Mouse (Mus musculus) stomach, embryonic 15.5 days (tissue): ENCODE results near the gene Sec24a. TPM values are rescaled to one million over a fixed set of nuclear protein-coding genes. Genes with fewer than 3 reads are reported as not detected.
"Not testable (repeated sequence)": the region's sequence is repeated elsewhere in the genome, so short reads cannot be mapped to it uniquely, and the experiment has no call there.

Experiments
- ATAC-seq: fragments of 200-750 bp; cut with Nextera tagmentation; 2 replicates; pipeline ENCODE4 v1.8.0; 2017; ENCODE audit warnings: low read depth, moderate number of reproducible peaks, moderate TSS enrichment; ENCODE audit not compliant: insufficient read depth, low FRiP score
- H3K27ac ChIP-seq: fragments of 300-500 bp; sonication (generic); 2 replicates; pipeline ENCODE4 v1.5.1; 2015; ENCODE audit warnings: mild to moderate bottlenecking, inconsistent platforms
- H3K27me3 ChIP-seq: fragments of 300-500 bp; sonication (generic); replicated peaks from 2 replicates; pipeline ENCODE4 v1.6.1; 2015; ENCODE audit warnings: inconsistent platforms
- H3K36me3 ChIP-seq: fragments of 300-500 bp; sonication (generic); 2 replicates; pipeline ENCODE4 v1.6.1; 2015; ENCODE audit warnings: inconsistent platforms
- H3K4me1 ChIP-seq: fragments of 300-500 bp; sonication (generic); 2 replicates; pipeline ENCODE4 v1.6.1; 2015; ENCODE audit warnings: inconsistent platforms
- H3K4me2 ChIP-seq: fragments of 300-500 bp; sonication (generic); 2 replicates; pipeline ENCODE4 v1.6.1; 2015; ENCODE audit warnings: mild to moderate bottlenecking, inconsistent platforms
- H3K4me3 ChIP-seq: fragments of 300-500 bp; sonication (generic); replicated peaks from 2 replicates; pipeline ENCODE4 v1.5.1; 2015; ENCODE audit warnings: inconsistent platforms
- H3K9ac ChIP-seq: fragments of 300-500 bp; sonication (generic); 2 replicates; pipeline ENCODE4 v1.6.1; 2015; ENCODE audit warnings: inconsistent platforms
- H3K9me3 ChIP-seq: fragments of 300-500 bp; sonication (generic); 2 replicates; pipeline ENCODE4 v1.6.1; 2016; ENCODE audit warnings: inconsistent platforms
- WGBS: fragments of 180-500 bp; shearing (Covaris S2); methylation state at CpG from one replicate; pipeline ENCODE4 v1.1.7; 2015; 5-methylcytosine and 5-hydroxymethylcytosine counted together
- polyA plus RNA-seq: library from polyadenylated mRNA; unstranded; fragments of >200 nt; fragmentation: Nextera tagmentation; extraction: Ambion mirVana; gene quantifications from 2 replicates; pipeline ENCODE4 v1.2.1, GENCODE M21; 2015

The Sec24a gene
- polyA plus RNA-seq, 1 experiment from 2014 or later, result 16.3 TPM

DNA sequence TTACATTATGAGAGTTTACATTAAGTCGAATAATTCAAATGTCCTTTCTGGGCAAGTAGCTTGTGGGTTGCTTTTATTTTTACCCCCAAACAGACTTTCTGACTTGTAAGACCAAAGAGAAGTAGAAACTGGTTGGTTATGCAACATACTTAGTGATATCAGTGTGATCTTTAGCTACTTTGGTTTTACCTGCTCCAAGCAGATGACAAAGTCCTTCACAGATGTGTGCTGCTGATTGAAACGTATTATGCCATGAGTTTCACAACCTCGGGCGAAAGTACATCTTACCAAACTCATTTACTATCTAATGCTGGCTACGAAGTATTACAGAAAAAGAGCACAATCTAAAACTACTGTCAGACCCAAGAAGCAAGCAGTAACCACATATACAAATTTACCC, 5.8 kb downstream of the Sec24a start:
- H3K4me3 ChIP-seq, result no peak overlapping the region
- no peak for ATAC-seq
- no peak overlapping the region for H3K9ac ChIP-seq
- H3K9me3 ChIP-seq, result no peaks in the 10 kb centered on the region
- H3K4me2 ChIP-seq, result no peak overlapping the region
- H3K36me3 ChIP-seq, result no peaks in the 10 kb centered on the region
- H3K27me3 ChIP-seq, result no peaks in the 10 kb centered on the region
- WGBS, result 78% methylated on average over 5 of the region's 5 CpGs
- peaks cover 7% of the 10 kb centered on the region for H3K4me1 ChIP-seq
- no peak overlapping the region for H3K27ac ChIP-seq

DNA sequence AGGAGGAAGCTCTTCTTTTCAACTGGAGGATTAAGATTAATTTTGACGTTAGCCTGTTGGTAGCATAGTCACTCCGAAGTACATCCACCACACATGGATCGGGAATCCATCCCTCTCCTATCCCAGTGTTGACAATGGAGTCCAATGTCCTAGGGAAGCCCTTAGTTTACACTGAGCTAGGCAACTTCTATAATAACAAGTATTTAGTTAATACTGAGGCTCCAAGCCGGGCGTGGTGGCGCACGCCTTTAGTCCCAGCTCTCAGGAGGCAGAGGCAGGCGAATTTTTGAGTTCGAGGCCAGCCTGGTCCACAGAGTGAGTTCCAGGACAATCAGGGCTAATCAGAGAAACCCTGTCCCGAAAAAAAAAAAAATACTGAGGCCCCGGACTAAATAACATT, 6.4 kb downstream of the Sec24a start:
- H3K27me3 ChIP-seq, result no peaks in the 10 kb centered on the region
- no peaks in the 10 kb centered on the region for H3K9me3 ChIP-seq
- 71% methylated on average over 11 of the region's 11 CpGs for WGBS
- ATAC-seq, result no peak
- H3K27ac ChIP-seq, result peak overlapping the region; percentile 87; the same call in 1 of the 2 replicates
- H3K4me3 ChIP-seq, result peak overlapping the region; percentile 99
- peak overlapping the region; percentile 94; the same call in 1 of the 2 replicates for H3K9ac ChIP-seq
- H3K36me3 ChIP-seq, result no peaks in the 10 kb centered on the region
- peaks cover 7% of the 10 kb centered on the region for H3K4me1 ChIP-seq
- H3K4me2 ChIP-seq, result peak overlapping the region; percentile 72

DNA sequence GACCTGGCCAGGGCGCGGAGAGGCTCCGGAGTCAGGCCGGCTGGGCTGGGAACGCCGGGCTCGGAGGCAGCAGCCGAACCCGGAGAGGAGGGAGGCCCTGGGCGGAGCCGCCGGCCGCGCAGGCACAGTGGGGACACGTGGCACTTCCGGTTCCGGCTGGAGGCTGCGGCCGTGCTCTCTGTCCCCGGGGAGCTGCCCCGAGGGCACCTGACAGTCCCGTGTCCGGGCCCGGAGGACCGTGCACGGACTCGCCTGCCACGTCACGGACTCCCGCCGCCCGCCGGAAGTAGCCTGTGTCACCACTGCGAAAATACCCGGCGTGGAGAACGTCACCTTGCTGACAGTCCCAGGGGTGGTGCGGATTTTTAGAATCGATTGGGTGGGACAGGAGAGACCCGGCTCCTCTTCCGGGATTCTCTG, 7.1 kb downstream of the Sec24a start:
- peak overlapping the region; percentile 94 for H3K9ac ChIP-seq
- H3K4me3 ChIP-seq, result peak overlapping the region; percentile 99
- H3K27ac ChIP-seq, result peak overlapping the region; percentile 87
- H3K9me3 ChIP-seq, result no peaks in the 10 kb centered on the region
- ATAC-seq, result peak; percentile 97
- no peaks in the 10 kb centered on the region for H3K27me3 ChIP-seq
- under 1% methylated on average over 41 of the region's 41 CpGs for WGBS
- peaks cover 7% of the 10 kb centered on the region for H3K4me1 ChIP-seq
- peak overlapping the region; percentile 72 for H3K4me2 ChIP-seq
- no peaks in the 10 kb centered on the region for H3K36me3 ChIP-seq

DNA sequence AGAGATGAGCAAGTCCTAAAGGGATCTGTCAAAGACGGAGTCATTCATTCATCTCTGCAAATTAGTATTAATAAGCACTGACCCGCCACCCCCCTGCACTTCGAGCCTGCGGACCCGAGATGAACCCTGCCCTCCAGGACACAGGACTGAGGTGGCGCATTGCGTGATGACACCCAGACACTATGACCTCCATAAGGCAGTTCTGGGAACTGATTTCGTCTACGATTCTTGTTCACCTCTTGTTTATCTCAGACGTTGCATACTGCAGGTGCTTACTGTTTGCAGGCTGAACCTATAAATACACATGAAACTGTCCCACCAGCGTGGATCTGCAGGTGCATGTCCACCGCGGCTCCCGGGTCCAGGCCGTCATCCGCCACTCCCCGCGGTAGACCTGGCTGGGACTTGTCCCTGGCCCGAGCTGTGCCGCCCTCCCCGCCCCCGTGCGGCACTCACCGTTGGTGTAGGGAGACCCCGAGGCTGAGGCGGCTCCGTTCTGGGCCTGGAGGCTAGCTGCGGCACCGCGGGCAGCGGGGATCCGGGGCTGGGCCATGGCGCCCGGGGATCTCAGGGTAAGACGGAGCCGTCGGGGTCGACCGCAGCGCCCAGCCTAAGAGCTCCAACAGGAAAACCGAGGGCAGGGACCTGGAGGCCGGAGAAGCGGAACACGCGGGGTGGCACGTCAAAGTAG, 7.7 kb downstream of the Sec24a start:
- ATAC-seq, result peak; percentile 70
- WGBS, result under 1% methylated on average over 46 of the region's 46 CpGs

DNA sequence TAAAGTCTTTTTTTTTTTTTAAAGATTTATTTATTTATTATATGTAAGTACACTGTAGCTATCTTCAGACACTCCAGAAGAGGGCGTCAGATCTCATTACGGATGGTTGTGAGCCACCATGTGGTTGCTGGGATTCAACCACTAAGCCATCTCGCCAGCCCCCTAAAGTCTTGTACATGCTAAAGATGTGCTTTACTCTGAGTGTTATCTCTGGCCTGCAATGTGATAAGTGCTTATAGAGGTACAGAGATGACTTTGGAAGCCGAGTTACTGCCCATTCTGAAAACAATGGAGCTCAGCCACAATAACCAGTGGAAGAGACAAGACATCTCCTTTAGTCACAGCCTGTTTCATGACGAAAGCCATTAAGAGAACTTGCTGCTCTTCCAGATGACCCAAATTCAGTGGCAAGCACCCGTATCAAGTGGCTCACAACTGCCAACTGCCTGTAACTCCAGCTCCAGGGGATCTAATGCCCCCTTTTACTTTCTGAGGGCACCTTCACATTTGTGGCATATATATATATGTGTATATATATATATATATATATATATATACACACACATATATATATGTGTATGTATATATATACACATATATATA, 11.7 kb downstream of the Sec24a start:
- not testable (repeated sequence) for H3K9ac ChIP-seq, H3K4me1 ChIP-seq, H3K9me3 ChIP-seq, H3K4me2 ChIP-seq, H3K36me3 ChIP-seq, H3K4me3 ChIP-seq, H3K27ac ChIP-seq, ATAC-seq, H3K27me3 ChIP-seq
- WGBS, result 75% methylated on average over 6 of the region's 6 CpGs

More for the DNA sequence above, 7.7 kb downstream of the Sec24a start:
- H3K27ac ChIP-seq, result peak overlapping the region; percentile 87
- no peaks in the 10 kb centered on the region for H3K9me3 ChIP-seq
- no peaks in the 10 kb centered on the region for H3K27me3 ChIP-seq
- no peaks in the 10 kb centered on the region for H3K36me3 ChIP-seq
- H3K4me3 ChIP-seq, result peak overlapping the region; percentile 99
- H3K4me1 ChIP-seq, result peaks cover 7% of the 10 kb centered on the region
- peak overlapping the region; percentile 72 for H3K4me2 ChIP-seq
- H3K9ac ChIP-seq, result peak overlapping the region; percentile 94

DNA sequence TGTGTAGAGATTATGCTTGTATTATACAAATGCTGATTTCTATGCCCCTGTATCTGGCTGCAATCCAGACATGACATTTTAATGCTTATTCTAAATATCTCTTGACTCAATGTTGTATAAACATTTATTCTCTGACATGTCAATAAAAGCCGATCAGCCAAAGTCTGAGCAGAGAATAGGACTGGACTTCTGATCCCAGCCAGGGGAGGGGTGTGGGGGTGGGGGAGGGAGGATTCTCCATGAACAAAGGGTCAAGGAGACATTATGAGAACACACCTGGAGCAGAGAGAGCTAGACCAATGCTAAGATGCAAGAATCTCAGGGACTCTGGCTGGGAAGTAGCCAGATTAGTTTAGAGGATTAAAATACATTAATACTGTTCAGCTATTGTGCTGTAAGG, 17.3 kb downstream of the Sec24a start:
- 25% methylated on average over 1 of the region's 1 CpGs for WGBS
- ATAC-seq, result no peak
- Histone ChIP-seq H3K4me1 (no peaks in the 10 kb centered on the region), H3K4me3 (no peak overlapping the region), H3K27ac (no peak overlapping the region), H3K4me2 (no peak overlapping the region), H3K27me3 (no peaks in the 10 kb centered on the region), H3K9me3 (no peaks in the 10 kb centered on the region), H3K9ac (no peak overlapping the region), H3K36me3 (peaks cover 21% of the 10 kb centered on the region; the same call in 1 of the 2 replicates)

DNA sequence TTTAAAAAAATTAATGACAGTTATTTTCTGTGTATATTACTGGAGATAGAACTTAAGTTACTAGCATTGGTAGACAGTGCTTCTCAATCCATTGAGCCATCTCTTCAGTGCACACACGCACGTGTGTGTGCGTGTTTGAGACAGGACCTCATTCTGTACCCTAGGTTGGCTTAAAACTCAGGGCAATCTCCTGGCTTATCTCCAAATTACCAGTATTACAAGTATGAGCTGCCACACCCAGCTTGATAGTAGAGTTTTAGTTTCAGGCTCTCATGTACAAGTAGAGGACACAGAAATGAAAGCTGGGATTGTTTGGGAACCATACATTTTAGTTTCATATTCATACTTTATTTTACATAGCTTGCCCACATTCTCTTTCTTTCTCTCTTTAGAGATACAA, 22.7 kb downstream of the Sec24a start:
- H3K27me3 ChIP-seq, result no peaks in the 10 kb centered on the region
- no peak overlapping the region for H3K9ac ChIP-seq
- peaks cover 23% of the 10 kb centered on the region; the same call in 1 of the 2 replicates for H3K36me3 ChIP-seq
- whole genome bisulfite sequencing, result 87% methylated on average over 3 of the region's 3 CpGs
- H3K4me3 ChIP-seq, result no peak overlapping the region
- ATAC-seq, result no peak
- H3K4me2 ChIP-seq, result no peak overlapping the region
- H3K27ac ChIP-seq, result no peak overlapping the region
- no peaks in the 10 kb centered on the region for H3K9me3 ChIP-seq
- no peaks in the 10 kb centered on the region for H3K4me1 ChIP-seq

DNA sequence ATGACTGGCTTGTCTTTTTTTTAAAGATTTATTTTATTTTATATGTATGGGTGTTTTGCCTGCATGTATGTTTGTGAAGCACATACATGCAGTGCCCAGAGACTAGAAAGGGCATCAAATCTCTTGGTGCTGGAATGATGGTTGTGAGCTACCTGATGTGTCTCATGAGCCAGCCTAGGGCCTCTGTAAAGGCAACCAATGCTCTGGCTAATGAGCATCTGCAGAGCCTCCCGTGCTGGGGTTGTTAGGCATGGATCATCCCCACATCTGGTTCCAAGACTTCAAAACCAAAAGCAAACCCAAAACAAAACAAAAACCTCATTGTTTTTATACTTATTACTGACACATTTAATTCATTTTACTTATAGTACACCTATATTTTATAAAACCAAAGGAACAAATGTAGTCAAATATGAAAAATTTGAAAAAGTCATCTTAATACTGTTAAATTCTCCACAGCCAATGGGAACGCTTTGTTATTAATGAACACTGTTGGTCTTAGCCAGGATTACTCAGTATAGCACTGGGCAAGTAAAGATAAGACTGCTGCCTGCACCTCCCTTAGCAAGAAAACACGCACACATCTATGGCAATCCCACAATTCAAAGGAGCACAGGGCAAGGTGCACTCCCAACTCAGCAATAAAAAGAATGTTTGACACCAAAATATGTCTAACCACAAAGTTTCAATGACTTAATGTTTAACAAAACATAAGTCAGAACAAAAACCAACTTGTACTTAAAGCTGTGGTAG, 24.6 kb downstream of the Sec24a start:
- H3K9me3 ChIP-seq, result no peaks in the 10 kb centered on the region
- H3K27ac ChIP-seq, result no peak overlapping the region
- 77% methylated on average over 3 of the region's 3 CpGs for WGBS
- H3K4me2 ChIP-seq, result no peak overlapping the region
- peak; percentile 73; the same call in 1 of the 2 replicates for ATAC-seq
- no peaks in the 10 kb centered on the region for H3K27me3 ChIP-seq
- peaks cover 23% of the 10 kb centered on the region; the same call in 1 of the 2 replicates for H3K36me3 ChIP-seq
- H3K4me1 ChIP-seq, result no peaks in the 10 kb centered on the region
- no peak overlapping the region for H3K4me3 ChIP-seq
- no peak overlapping the region for H3K9ac ChIP-seq

DNA sequence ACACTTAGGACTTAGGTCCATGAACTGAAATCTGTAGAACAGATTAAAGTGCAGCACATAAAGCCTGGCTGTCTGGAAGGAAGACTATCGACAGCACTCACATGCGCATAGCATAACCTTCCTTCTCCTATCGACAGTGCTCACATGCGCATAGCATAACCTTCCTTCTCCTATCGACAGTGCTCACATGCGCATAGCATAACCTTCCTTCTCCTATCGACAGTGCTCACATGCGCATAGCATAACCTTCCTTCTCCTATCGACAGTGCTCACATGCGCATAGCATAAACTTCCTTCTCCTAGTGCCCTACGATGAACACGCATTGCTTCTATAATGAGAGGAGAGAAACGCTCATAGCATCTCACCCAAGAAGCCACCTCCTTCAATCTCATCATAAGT, 29.2 kb downstream of the Sec24a start:
- H3K27ac ChIP-seq, H3K4me1 ChIP-seq, H3K4me3 ChIP-seq, H3K4me2 ChIP-seq, ATAC-seq, H3K27me3 ChIP-seq, H3K9ac ChIP-seq, H3K9me3 ChIP-seq: not testable (repeated sequence)
- H3K36me3 ChIP-seq, result peaks cover 28% of the 10 kb centered on the region; the same call in 1 of the 2 replicates
- 94% methylated on average over 13 of the region's 13 CpGs for WGBS

DNA sequence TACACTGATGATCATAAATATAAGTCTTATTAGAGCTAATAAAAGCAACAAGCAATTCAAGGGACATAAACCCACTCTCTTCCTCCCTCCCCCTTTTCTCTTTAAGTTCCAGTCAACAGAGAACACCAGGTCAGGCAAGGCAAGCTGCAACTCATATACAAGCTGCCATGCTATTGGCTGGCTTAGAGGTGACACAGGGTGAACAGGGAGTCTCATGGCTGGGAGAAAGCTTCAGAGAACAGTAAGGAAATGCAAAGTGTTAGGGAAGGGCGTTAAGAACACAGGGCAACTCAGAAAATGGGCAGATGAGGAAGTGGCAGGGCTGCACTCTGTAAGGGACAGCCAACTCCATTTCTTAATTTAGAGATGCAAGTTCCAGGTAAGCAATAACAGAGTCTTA, 30.6 kb downstream of the Sec24a start:
- H3K4me1 ChIP-seq, result no peaks in the 10 kb centered on the region
- no peak for ATAC-seq
- peaks cover 27% of the 10 kb centered on the region; the same call in 1 of the 2 replicates for H3K36me3 ChIP-seq
- no peak overlapping the region for H3K4me2 ChIP-seq
- WGBS, result 78% methylated on average over 1 of the region's 1 CpGs
- no peaks in the 10 kb centered on the region for H3K27me3 ChIP-seq
- H3K27ac ChIP-seq, result no peak overlapping the region
- H3K9ac ChIP-seq, result no peak overlapping the region
- H3K4me3 ChIP-seq, result no peak overlapping the region
- no peaks in the 10 kb centered on the region for H3K9me3 ChIP-seq

DNA sequence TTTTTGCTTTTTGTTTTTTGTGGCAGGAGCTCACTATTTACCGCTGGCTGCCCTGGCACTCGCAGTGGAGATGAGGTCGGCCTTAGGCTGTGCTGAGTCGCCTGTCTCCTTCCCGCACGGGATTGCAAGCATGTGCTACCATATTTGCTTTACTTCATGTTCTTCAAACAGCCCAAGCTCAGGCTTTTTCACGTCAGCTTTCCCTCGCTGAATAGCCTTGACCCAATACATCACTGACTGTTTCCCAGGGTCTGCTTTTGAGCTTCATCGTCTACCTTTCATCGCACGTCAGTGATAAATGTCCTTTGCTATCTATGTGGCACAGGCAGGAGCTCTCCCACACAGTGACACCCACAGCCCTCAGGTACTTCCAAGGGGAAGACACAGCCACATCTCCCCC, 42.4 kb downstream of the Sec24a start:
- peaks cover 48% of the 10 kb centered on the region for H3K36me3 ChIP-seq
- WGBS, result 87% methylated on average over 11 of the region's 11 CpGs
- no peaks in the 10 kb centered on the region for H3K4me1 ChIP-seq

DNA sequence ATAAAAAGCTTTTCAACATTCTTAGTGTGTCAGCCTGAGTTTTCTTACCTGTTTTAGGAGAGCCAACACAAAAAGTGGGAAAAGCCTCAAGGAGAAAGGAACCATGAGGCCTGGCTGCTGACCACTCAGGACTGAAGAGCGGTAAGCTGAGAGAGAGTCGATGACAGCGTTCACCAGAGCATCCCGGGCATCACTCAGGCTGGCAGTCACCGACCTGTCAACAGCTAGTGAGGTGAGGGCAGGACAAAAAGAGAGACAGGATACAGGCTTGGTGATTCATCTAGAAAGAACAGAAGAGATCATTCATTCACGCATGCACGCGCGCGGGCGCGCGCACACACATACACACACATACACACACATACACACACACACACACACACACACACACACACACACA, 56.4 kb downstream of the Sec24a start:
- no peaks in the 10 kb centered on the region for H3K9me3 ChIP-seq
- H3K27me3 ChIP-seq, result no peaks in the 10 kb centered on the region
- no peak overlapping the region for H3K27ac ChIP-seq
- peaks cover 35% of the 10 kb centered on the region for H3K36me3 ChIP-seq
- 92% methylated on average over 13 of the region's 13 CpGs for WGBS
- no peak overlapping the region for H3K4me2 ChIP-seq
- H3K4me1 ChIP-seq, result no peaks in the 10 kb centered on the region
- no peak overlapping the region for H3K4me3 ChIP-seq
- ATAC-seq, result no peak
- H3K9ac ChIP-seq, result no peak overlapping the region

More for the DNA sequence above, 42.4 kb downstream of the Sec24a start:
- H3K9me3 ChIP-seq, result no peaks in the 10 kb centered on the region
- no peak overlapping the region for H3K4me2 ChIP-seq
- ATAC-seq, result no peak
- H3K27me3 ChIP-seq, result no peaks in the 10 kb centered on the region
- no peak overlapping the region for H3K4me3 ChIP-seq
- H3K9ac ChIP-seq, result no peak overlapping the region
- H3K27ac ChIP-seq, result no peak overlapping the region
